Mouse (Mus musculus) layer of hippocampus, adult 2 months (tissue): ENCODE results near the gene Nbeal1. TPM values are rescaled to one million over a fixed set of nuclear protein-coding genes. Genes with fewer than 3 reads are reported as not detected.
"Not testable (repeated sequence)": the region's sequence is repeated elsewhere in the genome, so short reads cannot be mapped to it uniquely, and the experiment has no call there.

ENCODE experiments used
- DNase-seq, 2 experiments: peaks; one replicate each; pipeline ENCODE4 v3.0.0; 2022; ENCODE audit warnings: low spot score in 2 of 2
- H3K27ac ChIP-seq: fragments of 200-600 bp; 2 replicates; pipeline ENCODE4 v1.8.1; 2022
- H3K4me3 ChIP-seq: fragments of 200-600 bp; 2 replicates; pipeline ENCODE4 v1.8.1; 2022; ENCODE audit warnings: mild to moderate bottlenecking
- CTCF ChIP-seq: fragments of 200-600 bp; conservative IDR thresholded peaks from 2 replicates; pipeline ENCODE4 v1.8.1; 2022; ENCODE audit warnings: antibody characterized with exemption, mild to moderate bottlenecking, moderate library complexity
- long read RNA-seq, 2 experiments: library from polyadenylated mRNA; stranded (forward); transcript quantifications; one replicate each; pipeline ENCODE4 v2.0.0; 2021; ENCODE audit warnings: borderline mapping rate in 2 of 2
- total RNA-seq, 2 experiments: library from RNA; stranded (reverse); gene quantifications; 2 replicates each; pipeline ENCODE4 v1.2.3; 2021

Nbeal1 gene
- 10 to 100 TPM; 20.4 to 24.3 TPM for total RNA-seq
- long read RNA-seq, experiment 1, partial matches to known transcripts: 0 of 1 reads
- long read RNA-seq, experiment 1, other reads (novel, unspliced or antisense): 1 of 1 reads
- long read RNA-seq, experiment 2, partial matches to known transcripts: 1 of 2 reads
- long read RNA-seq, experiment 2, other reads (novel, unspliced or antisense): 1 of 2 reads

GRCm38 (mm10) chr1:60179932-60180783 is at the start of gene Nbeal1:
Gene Nbeal1 (plus strand): TSS chr1:60180599.
- H3K27ac ChIP-seq: peak within 1 kb of the TSS; percentile 92
- peak; percentile 62 for TF ChIP-seq CTCF
- DNase-seq: peak; percentile 97 to 98
- peak within 1 kb of the TSS; percentile 90 for H3K4me3 ChIP-seq

DNA sequence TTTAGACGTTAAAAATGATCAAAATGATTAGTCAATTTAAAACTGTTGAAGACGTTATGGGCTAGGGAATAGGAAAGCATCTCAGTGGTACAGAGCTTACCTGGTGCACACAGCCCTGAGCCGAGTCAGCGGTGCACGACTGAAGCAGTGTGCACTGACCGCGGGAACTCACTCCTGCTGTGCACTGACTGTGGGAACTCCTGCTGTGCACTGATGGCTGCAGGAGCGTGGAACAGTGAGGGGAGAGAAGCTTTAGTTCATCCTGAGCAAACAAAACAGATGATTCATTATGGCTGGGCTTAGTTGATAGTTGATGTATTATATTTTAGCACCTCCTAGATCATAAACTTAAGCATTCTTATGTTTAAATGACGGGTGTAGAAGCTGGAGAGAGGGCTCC is 43.1 kb upstream of the Nbeal1 start:
- Histone ChIP-seq H3K27ac (no peak overlapping the region), H3K4me3 (no peak overlapping the region)
- DNase-seq: no peak
- TF ChIP-seq CTCF: no peak

- Histone ChIP-seq H3K27ac (no peak overlapping the region), H3K4me3 (no peak overlapping the region)
- DNase-seq: no peak
- TF ChIP-seq CTCF: no peak
These were observed 27.7 kb upstream of the Nbeal1 start for GRCm38 (mm10) chr1:60152700-60153099.

DNA sequence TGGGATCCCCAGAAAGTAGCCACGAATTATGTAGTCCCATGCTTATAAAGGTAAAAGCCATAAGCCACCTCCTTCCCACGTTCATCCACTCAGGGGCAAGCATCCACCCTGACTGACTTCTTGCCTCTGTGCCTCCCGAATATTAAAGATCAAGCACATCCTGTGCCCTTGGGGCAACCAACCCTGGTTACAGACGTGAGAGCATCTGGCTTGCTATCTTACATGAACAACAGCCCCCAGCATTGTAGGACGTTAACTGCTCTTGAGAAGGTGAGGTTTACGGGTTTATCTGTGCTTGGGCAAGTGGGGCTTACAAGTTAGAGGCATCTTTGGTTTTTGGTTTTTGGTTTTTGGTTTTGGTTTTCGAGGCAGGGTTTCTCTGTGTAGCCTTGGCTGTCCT is 23.7 kb upstream of the Nbeal1 start:
- no peak for TF ChIP-seq CTCF
- H3K27ac ChIP-seq: no peak overlapping the region
- H3K4me3 ChIP-seq: no peak overlapping the region
- no peak for DNase-seq

DNA sequence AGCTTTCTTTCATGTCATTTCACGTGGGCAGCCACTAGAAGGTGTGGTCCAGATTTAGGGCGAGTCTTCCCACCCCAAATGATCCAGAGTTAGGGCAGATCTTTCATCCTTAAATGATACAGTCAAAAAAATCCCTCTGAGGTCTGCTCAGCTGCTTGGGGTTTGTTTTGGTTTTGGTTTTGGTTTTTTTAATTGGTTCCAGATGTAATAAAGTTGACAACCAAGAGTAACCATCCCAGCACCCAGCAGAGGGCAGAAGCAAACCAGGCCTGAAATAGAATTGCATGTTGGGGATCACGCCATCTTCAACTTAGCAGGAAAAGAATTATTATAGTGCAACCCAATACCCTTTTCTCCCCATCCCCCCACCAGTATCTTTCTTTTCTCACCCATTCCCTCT is 22.0 kb upstream of the Nbeal1 start:
- Histone ChIP-seq H3K4me3 (no peak overlapping the region), H3K27ac (no peak overlapping the region)
- DNase-seq: peak; percentile 9 to 31
- TF ChIP-seq CTCF: peak; percentile 75

GRCm38 (mm10) chr1:60163676-60164075 is 16.7 kb upstream of the Nbeal1 start:
- no peak for TF ChIP-seq CTCF
- Histone ChIP-seq H3K27ac (no peak overlapping the region), H3K4me3 (no peak overlapping the region)
- DNase-seq: no peak

DNA sequence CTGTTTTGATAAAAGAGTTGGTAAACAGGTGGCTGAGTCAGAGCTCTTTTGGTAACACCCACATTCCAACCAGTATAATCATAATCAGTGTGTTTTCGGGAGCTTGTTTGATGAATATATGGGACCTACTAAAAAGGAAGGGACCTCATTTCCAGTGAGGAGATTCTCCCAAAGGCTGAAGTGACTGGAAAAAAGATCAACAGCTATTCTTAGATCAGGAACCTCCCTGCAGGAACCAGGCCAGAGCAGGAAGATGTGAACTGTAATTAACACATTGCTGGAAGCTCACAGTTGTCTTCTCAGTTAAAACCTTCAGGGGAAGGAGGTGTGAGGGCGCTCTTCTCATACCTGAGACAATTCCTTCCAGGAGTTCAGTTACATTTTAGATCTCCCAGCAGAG is 10.8 kb upstream of the Nbeal1 start:
- Histone ChIP-seq H3K27ac (no peak overlapping the region), H3K4me3 (no peak overlapping the region)
- no peak for DNase-seq
- TF ChIP-seq CTCF: no peak

DNA sequence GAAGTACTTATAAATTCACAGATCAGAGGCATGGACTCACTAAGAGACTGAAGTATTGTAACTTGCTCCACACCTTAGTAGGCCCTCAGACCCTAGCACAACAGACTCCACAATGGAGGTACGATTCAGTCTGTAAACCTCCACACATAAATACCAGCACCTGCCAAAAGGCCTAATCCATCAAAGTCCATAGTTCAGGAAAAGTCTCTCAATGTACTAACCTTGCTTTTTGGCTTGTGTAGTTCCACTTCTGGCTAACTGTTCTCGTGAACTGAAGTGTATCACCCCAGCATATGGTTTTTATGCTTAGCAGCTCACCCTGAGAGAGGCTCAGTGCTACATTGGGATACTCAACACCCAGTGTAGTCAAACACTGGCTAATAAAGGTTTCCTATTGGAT is 10.1 kb upstream of the Nbeal1 start:
- no peak for DNase-seq
- H3K27ac ChIP-seq: no peak overlapping the region
- H3K4me3 ChIP-seq: no peak overlapping the region
- TF ChIP-seq CTCF: no peak

DNA sequence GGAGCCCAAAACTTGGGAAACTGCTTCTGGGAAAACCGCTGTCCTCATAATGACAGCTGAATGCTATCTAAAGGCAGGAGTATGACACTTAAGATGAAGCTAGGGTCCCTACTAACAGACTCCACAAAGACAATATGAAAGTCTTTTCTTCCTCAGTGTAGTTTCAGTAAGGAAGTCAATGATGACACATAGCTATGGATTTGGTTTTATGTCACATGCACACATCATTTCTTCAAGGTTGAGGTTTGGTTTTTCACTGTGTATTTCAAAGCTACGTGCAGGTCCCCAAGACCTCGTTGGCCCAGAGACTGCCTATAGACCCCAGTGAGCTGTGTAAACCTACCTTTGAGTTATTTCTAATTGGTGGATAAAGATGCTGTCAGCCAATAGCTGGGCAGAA is 7.3 kb upstream of the Nbeal1 start:
- no peak overlapping the region for H3K4me3 ChIP-seq
- no peak overlapping the region for H3K27ac ChIP-seq
- TF ChIP-seq CTCF: no peak
- no peak for DNase-seq

DNA sequence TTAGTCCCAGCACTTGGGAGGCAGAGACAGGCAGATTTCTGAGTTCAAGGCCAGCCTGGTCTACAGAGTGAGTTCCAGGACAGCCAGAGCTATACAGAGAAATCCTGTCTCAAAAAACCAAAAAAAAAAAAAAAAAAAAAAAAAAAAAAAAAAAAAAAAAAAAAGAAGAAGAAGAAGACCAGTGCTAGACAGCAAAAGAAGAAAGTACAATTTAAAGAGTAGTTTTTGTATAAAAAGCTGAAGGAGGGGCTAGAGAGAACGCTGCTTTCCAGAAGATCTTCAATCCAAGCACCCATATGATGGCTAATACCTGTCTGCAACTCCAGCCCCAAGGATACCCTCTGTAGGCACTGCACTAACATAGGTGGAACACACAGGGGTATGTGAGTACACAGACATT is 2.6 kb upstream of the Nbeal1 start:
- not testable (repeated sequence) for H3K4me3 ChIP-seq, H3K27ac ChIP-seq, DNase-seq

- no peak for TF ChIP-seq CTCF
- DNase-seq: no peak
- Histone ChIP-seq H3K27ac (peak overlapping the region; percentile 92), H3K4me3 (peak overlapping the region; percentile 90)
These were observed 1.0 kb upstream of the Nbeal1 start for GRCm38 (mm10) chr1:60179376-60179775.

- no peak for TF ChIP-seq CTCF
- peak overlapping the region; percentile 90 for H3K4me3 ChIP-seq
These were observed 404 bp downstream of the Nbeal1 start for GRCm38 (mm10) chr1:60180784-60181221.

DNA sequence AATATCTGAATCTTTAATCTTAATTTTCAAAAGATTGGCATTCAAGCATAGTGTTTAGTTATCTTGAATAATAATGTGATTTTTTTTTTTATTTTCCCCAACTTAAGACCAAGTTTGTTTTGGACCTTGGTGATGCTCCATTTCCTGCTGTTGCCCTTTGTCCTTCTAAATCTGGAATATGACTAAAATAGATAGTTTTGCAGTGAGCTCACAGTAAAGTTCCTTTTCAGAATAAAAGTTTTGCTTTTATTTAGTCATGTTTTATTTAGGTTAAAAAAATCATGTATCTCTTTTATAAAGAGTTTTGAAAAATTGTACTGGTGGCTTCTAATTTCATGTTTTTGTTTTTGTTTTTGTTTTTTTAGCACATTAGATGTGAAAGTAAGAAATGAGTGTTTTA is 8.1 kb downstream of the Nbeal1 start:
- Histone ChIP-seq H3K27ac (no peak overlapping the region), H3K4me3 (no peak overlapping the region)
- TF ChIP-seq CTCF: no peak
- no peak for DNase-seq

More at GRCm38 (mm10) chr1:60180784-60181221, 404 bp downstream of the Nbeal1 start:
- H3K27ac ChIP-seq: peak overlapping the region; percentile 92
- DNase-seq: no peak

DNA sequence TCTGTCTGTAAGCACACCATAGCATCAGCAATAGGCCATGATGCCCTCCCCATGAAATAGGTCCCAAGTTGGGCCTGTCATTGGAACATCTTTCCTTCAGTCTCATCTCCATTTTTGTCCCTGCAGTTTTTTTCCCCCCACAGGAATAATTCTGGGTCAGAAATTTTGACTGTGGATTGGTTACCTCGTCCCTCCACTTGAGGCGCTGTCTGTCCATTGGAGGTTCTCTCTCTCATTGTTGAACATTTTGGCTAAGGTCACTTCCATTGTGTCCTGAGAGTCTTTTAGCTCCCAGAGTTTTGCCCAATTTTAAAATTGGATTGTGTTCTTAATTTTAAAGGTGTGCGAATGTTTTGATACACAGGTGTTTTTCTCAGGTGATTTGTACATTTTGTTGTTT is 16.4 kb downstream of the Nbeal1 start:
- TF ChIP-seq CTCF: peak; percentile 66
- Histone ChIP-seq H3K4me3 (no peak overlapping the region), H3K27ac (no peak overlapping the region)
- no peak for DNase-seq
